Comparison of ENCODE assay signal across 40 mouse cellular contexts in the genomic region with DNA sequence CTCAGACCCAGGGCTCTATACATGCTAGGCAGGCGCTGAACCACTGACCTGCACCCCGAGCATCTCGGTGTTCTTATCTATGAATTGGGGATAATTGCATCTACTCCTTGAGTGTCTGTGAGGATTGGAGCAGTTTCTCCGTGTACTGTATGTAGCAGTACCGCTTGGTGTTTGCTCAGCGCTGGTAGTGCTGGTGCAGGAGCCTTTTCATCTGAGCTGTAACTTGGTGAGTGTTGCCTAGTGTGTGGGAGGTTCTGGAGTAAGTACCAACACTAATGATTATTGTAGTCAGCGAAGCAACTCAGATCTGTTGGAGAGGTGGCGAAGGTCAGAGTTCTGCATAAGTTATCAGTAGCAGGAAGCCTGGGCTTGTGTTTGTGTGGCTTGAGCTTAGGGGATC. TPM values are rescaled to one million over a fixed set of nuclear protein-coding genes. Genes with fewer than 3 reads are reported as not detected.
"Had no signal": no experiment of that assay in that cellular context is flagged by ENCODE, and none has a peak within 500 bp of the region (broad histone marks: within the 10 kb centered on the region; RNA-seq: fewer than 3 reads in every experiment).

No protein-coding gene starts in this region.

- H3K27me3 ChIP-seq: limb, embryonic 12.5 days; limb, embryonic 13.5 days; limb, embryonic 15.5 days; liver, embryonic 12.5 days; liver, embryonic 13.5 days; liver, embryonic 15.5 days; lung, embryonic 15.5 days; megakaryocyte, embryonic 14.5 days; midbrain, embryonic 12.5 days; midbrain, embryonic 13.5 days; midbrain, embryonic 15.5 days had no signal

- H3K36me3 ChIP-seq: lung, embryonic 15.5 days had no signal

- H3K4me1 ChIP-seq: limb, embryonic 10.5 days; limb, embryonic 13.5 days; limb, embryonic 15.5 days; liver, embryonic 12.5 days; liver, embryonic 13.5 days; liver, embryonic 15.5 days; lung, embryonic 15.5 days; midbrain, embryonic 10.5 days; midbrain, embryonic 12.5 days; midbrain, embryonic 13.5 days; midbrain, embryonic 15.5 days had no signal

- H3K9me3 ChIP-seq: limb, embryonic 10.5 days; limb, embryonic 12.5 days; limb, embryonic 13.5 days; limb, embryonic 15.5 days; liver, embryonic 12.5 days; liver, embryonic 13.5 days; liver, embryonic 15.5 days; lung, embryonic 15.5 days; megakaryocyte, embryonic 14.5 days; midbrain, embryonic 10.5 days; midbrain, embryonic 12.5 days; midbrain, embryonic 13.5 days; midbrain, embryonic 15.5 days had no signal

- H3K4me3 ChIP-seq: limb, embryonic 10.5 days; limb, embryonic 12.5 days; limb, embryonic 13.5 days; limb, embryonic 15.5 days; liver, embryonic 12.5 days; liver, embryonic 13.5 days; liver, embryonic 15.5 days; lung, embryonic 15.5 days; megakaryocyte, embryonic 14.5 days; midbrain, embryonic 10.5 days; midbrain, embryonic 12.5 days; midbrain, embryonic 13.5 days; midbrain, embryonic 15.5 days; myocyte had no signal

- H3K27ac ChIP-seq: limb, embryonic 10.5 days; limb, embryonic 12.5 days; limb, embryonic 13.5 days; limb, embryonic 15.5 days; liver, embryonic 12.5 days; liver, embryonic 13.5 days; liver, embryonic 14.5 days; liver, embryonic 15.5 days; lung, embryonic 15.5 days; macrophage; midbrain, embryonic 10.5 days; midbrain, embryonic 12.5 days; midbrain, embryonic 13.5 days; midbrain, embryonic 15.5 days had no signal

- DNase-seq: left cerebral cortex, postnatal 4 days; liver; liver, embryonic 13.5 days; liver, postnatal 0 days; lung, adult 18-20 months; lung, adult 2 months; lung, embryonic 14.5 days; lung, postnatal 10 days; lung, postnatal 14 days; lung, postnatal 36 days; lung, postnatal 4 days; midbrain, embryonic 14.5 days had no signal

RNA-seq across cellular contexts. Expression of a gene that starts 12.2 kb away (rescaled TPM):
- total RNA-seq: left cerebral cortex, postnatal 10 days; left cerebral cortex, postnatal 25 days; left cerebral cortex, postnatal 36 days; liver, adult 2 months; megakaryocyte progenitor cell, adult 5-6 weeks; megakaryocyte, adult 5-6 weeks; megakaryocyte-erythroid progenitor cell, adult 5-6 weeks; midbrain, postnatal 0 days; monocyte, adult 5-6 weeks had no signal
- polyA plus RNA-seq: limb, embryonic 11.5 days; limb, embryonic 12.5 days; liver, adult 2 months; liver, embryonic 12.5 days; liver, embryonic 13.5 days; liver, embryonic 14.5 days; liver, embryonic 15.5 days; liver, embryonic 16.5 days; liver, postnatal 0 days; lung, adult 2 months; lung, embryonic 14.5 days; lung, embryonic 15.5 days; lung, embryonic 16.5 days; macrophage; midbrain, embryonic 11.5 days; midbrain, embryonic 12.5 days; myocyte had no signal
